Mouse (Mus musculus) myocyte (in vitro differentiated cells): ENCODE data around the gene Dpy19l1. TPM values are rescaled to one million over a fixed set of nuclear protein-coding genes. Genes with fewer than 3 reads are reported as not detected.

Source experiments
- H3K27me3 ChIP-seq: one replicate; pipeline ENCODE4 v1.6.1; 2011; ENCODE audit not compliant: control insufficient read depth, insufficient read depth, insufficient read length
- H3K36me3 ChIP-seq: one replicate; pipeline ENCODE4 v1.6.1; 2011; ENCODE audit not compliant: control insufficient read depth, insufficient read depth
- H3K4me2 ChIP-seq: one replicate; pipeline ENCODE4 v1.6.1; 2011; ENCODE audit warnings: low read depth, control low read depth
- H3K4me3 ChIP-seq: one replicate; pipeline ENCODE4 v1.5.1; 2011; ENCODE audit warnings: mild to moderate bottlenecking, control low read depth, moderate library complexity
- H3K79me2 ChIP-seq: one replicate; pipeline ENCODE4 v1.6.1; 2011; ENCODE audit not compliant: control insufficient read depth, insufficient read depth
- H3ac ChIP-seq: one replicate; pipeline ENCODE4 v1.6.1; 2011; ENCODE audit not compliant: control insufficient read depth, insufficient read length
- CEBPB ChIP-seq: IDR thresholded peaks from 2 replicates; pipeline ENCODE4 v1.6.1; 2011; ENCODE audit warnings: mild to moderate bottlenecking, moderate library complexity; ENCODE audit not compliant: poor library complexity, insufficient read depth, severe bottlenecking
- E2F4 ChIP-seq: IDR thresholded peaks from one replicate; pipeline ENCODE4 v1.6.1; 2011; ENCODE audit warnings: mild to moderate bottlenecking, control low read depth, moderate library complexity; ENCODE audit not compliant: insufficient read depth
- MAX ChIP-seq: IDR thresholded peaks from one replicate; pipeline ENCODE4 v1.6.1; 2011; ENCODE audit warnings: low read depth, mild to moderate bottlenecking, control low read depth
- MYOD1 ChIP-seq, 3 experiments: IDR thresholded peaks; one replicate each; pipeline ENCODE4 v1.6.1; 2011; ENCODE audit warnings: control low read depth in 2 of 3, low read depth in 2 of 3, mild to moderate bottlenecking in 2 of 3, moderate library complexity in 1 of 3; ENCODE audit not compliant: insufficient read length in 2 of 3, control insufficient read depth in 1 of 3
- MYOG ChIP-seq, 3 experiments: IDR thresholded peaks; one replicate each; pipeline ENCODE4 v1.6.1; 2011; ENCODE audit warnings: control low read depth in 2 of 3, low read depth in 2 of 3, mild to moderate bottlenecking in 2 of 3; ENCODE audit not compliant: insufficient read length in 2 of 3, control insufficient read depth in 1 of 3, insufficient read depth in 1 of 3
- POLR2A ChIP-seq: IDR thresholded peaks from one replicate; pipeline ENCODE4 v1.6.1; 2011; ENCODE audit warnings: low read depth, mild to moderate bottlenecking, control low read depth, moderate library complexity; ENCODE audit not compliant: insufficient read length
- POLR2AphosphoS2 ChIP-seq: IDR thresholded peaks from one replicate; pipeline ENCODE4 v1.6.1; 2011; ENCODE audit warnings: low read depth, control low read depth; ENCODE audit not compliant: insufficient read length
- REST ChIP-seq: IDR thresholded peaks from one replicate; pipeline ENCODE4 v1.6.1; 2011; ENCODE audit warnings: mild to moderate bottlenecking, control low read depth, moderate library complexity; ENCODE audit not compliant: insufficient read depth, insufficient read length
- SRF ChIP-seq: IDR thresholded peaks from one replicate; pipeline ENCODE4 v1.6.1; 2011; ENCODE audit warnings: low read depth; ENCODE audit not compliant: control insufficient read depth, insufficient read length
- TCF12 ChIP-seq: IDR thresholded peaks from one replicate; pipeline ENCODE4 v1.6.1; 2011; ENCODE audit warnings: mild to moderate bottlenecking, control low read depth; ENCODE audit not compliant: poor library complexity, insufficient read depth, severe bottlenecking
- TCF3 ChIP-seq: IDR thresholded peaks from one replicate; pipeline ENCODE4 v1.6.1; 2011; ENCODE audit warnings: low read depth, control low read depth; ENCODE audit not compliant: insufficient read length
- USF1 ChIP-seq: IDR thresholded peaks from one replicate; pipeline ENCODE4 v1.6.1; 2011; ENCODE audit warnings: low read depth, mild to moderate bottlenecking, control low read depth, moderate library complexity
- polyA plus RNA-seq: library from polyadenylated mRNA; unstranded; fragments of >200 nt; fragmentation: generic; extraction: Trizol; gene quantifications from one replicate; pipeline ENCODE4 v1.2.1, GENCODE M21; 2012; ENCODE audit warnings: missing spikeins

Gene Dpy19l1
- polyA plus RNA-seq, 1 experiment, result 17.3 TPM

GRCm38 (mm10) chr9:24421888-24422287 lies 81.1 kb downstream of the Dpy19l1 start:
- H3K4me2 ChIP-seq, result no peak overlapping the region
- TF ChIP-seq REST (no peak), POLR2A (no peak), MAX (no peak)
- no peaks in the 10 kb centered on the region for H3K79me2 ChIP-seq
- no peaks in the 10 kb centered on the region for H3K27me3 ChIP-seq
- no peak overlapping the region for H3K4me3 ChIP-seq
- H3ac ChIP-seq, result no peak overlapping the region
- H3K36me3 ChIP-seq, result peaks cover 11% of the 10 kb centered on the region

DNA sequence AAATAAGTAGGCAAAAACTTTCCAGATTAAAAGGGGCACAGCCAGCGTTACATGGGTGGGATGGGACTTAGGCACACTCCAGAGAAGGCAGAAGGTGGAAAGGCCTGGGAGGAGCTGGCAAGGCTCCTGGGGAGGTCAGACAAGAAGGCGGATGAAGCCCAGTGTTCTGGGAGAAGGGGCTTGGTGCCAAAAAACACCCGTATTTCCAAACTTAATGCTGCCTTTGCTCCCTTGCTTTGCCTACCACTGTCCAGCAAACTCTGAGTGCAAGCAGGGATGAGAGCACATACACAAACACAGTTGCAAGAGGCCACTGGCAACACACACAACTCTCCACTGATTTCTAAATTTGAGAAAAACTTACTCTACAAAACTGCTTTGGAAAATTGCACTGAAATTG lies 81.7 kb downstream of the Dpy19l1 start:
- Histone ChIP-seq H3K79me2 (no peaks in the 10 kb centered on the region), H3K27me3 (no peaks in the 10 kb centered on the region), H3K36me3 (peaks cover 11% of the 10 kb centered on the region), H3K4me2 (no peak overlapping the region), H3K4me3 (no peak overlapping the region), H3ac (no peak overlapping the region)
- no peak for TF ChIP-seq SRF
- no peak for TF ChIP-seq E2F4
- no peak for TF ChIP-seq CEBPB
- TF ChIP-seq POLR2A, result no peak
- no peak for TF ChIP-seq MYOD1 (IDR thresholded peaks at IDR 0.05; ENCODE audit: control insufficient read depth in 1 of 3, insufficient read length in 2 of 3, low read depth in 2 of 3)
- TF ChIP-seq MYOG (IDR thresholded peaks at IDR 0.05; ENCODE audit: control insufficient read depth in 1 of 3, insufficient read depth in 1 of 3, insufficient read length in 2 of 3, low read depth in 2 of 3), result no peak
- no peak for TF ChIP-seq TCF12
- no peak for TF ChIP-seq USF1
- TF ChIP-seq MAX, result no peak
- no peak for TF ChIP-seq TCF3
- no peak for TF ChIP-seq POLR2AphosphoS2
- TF ChIP-seq REST, result no peak

- Histone ChIP-seq H3K4me2 (no peak overlapping the region), H3ac (no peak overlapping the region), H3K79me2 (no peaks in the 10 kb centered on the region), H3K36me3 (peaks cover 11% of the 10 kb centered on the region), H3K27me3 (no peaks in the 10 kb centered on the region), H3K4me3 (no peak overlapping the region)
- no peak for TF ChIP-seq USF1
- TF ChIP-seq MYOD1 (IDR thresholded peaks at IDR 0.05; ENCODE audit: control insufficient read depth in 1 of 3, insufficient read length in 2 of 3, low read depth in 2 of 3), result no peak
- TF ChIP-seq MAX, result no peak
- TF ChIP-seq E2F4, result no peak
These were observed 82.8 kb downstream of the Dpy19l1 start for GRCm38 (mm10) chr9:24420144-24420543.

DNA sequence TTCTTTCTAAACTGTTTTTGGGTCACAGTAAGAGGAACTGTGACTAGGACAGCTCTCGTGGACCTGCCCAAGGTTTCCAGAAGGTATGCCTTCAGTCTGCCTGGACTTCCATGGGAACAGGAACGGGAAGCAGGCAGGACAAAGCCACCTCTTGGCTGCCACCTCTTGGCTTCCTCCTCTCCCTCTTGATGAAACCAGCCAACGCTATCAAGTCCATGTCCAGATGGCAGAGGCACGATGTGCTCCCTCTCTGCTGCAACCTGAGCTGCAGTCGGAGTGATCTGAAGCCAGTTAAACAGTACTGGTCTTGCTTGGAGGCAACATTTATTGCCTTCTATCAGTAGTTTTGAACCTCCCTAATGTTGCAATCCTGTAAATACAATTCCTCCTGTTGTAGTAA lies 84.7 kb downstream of the Dpy19l1 start:
- Histone ChIP-seq H3K27me3 (no peaks in the 10 kb centered on the region), H3K4me3 (no peak overlapping the region), H3K4me2 (no peak overlapping the region), H3K79me2 (no peaks in the 10 kb centered on the region), H3K36me3 (peaks cover 11% of the 10 kb centered on the region), H3ac (no peak overlapping the region)
- TF ChIP-seq MYOG (IDR thresholded peaks at IDR 0.05; ENCODE audit: control insufficient read depth in 1 of 3, insufficient read depth in 1 of 3, insufficient read length in 2 of 3, low read depth in 2 of 3) (no peak), TCF12 (no peak), USF1 (no peak), SRF (no peak), REST (no peak)

DNA sequence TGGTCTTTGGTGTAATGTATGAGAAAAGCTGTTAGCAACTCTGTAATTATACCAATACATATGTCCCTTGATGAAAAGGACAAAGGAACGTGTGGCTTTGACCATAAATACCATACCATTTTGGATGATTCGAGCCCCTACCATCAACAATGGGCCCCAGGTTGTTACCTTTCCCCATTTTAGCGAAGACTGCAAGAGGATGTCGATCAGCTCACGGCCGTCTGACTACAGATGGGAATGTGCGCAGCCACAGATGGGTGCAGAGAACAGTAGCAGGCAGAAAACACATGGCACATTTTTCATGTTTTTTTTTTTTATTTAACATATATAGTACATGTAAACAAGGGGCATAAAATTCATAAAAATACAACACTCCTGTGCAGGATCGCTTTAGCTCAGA lies 91.5 kb downstream of the Dpy19l1 start:
- Histone ChIP-seq H3K4me3 (no peak overlapping the region), H3ac (no peak overlapping the region), H3K36me3 (peaks cover 4% of the 10 kb centered on the region), H3K79me2 (no peaks in the 10 kb centered on the region), H3K27me3 (no peaks in the 10 kb centered on the region), H3K4me2 (no peak overlapping the region)
- no peak for TF ChIP-seq TCF12
- TF ChIP-seq MYOD1 (IDR thresholded peaks at IDR 0.05; ENCODE audit: control insufficient read depth in 1 of 3, insufficient read length in 2 of 3, low read depth in 2 of 3), result no peak
- no peak for TF ChIP-seq USF1
- no peak for TF ChIP-seq MAX
- TF ChIP-seq REST, result no peak
- no peak for TF ChIP-seq E2F4
- TF ChIP-seq SRF, result no peak
- no peak for TF ChIP-seq TCF3
- TF ChIP-seq CEBPB, result no peak
- no peak for TF ChIP-seq POLR2AphosphoS2
- no peak for TF ChIP-seq POLR2A
- TF ChIP-seq MYOG (IDR thresholded peaks at IDR 0.05; ENCODE audit: control insufficient read depth in 1 of 3, insufficient read depth in 1 of 3, insufficient read length in 2 of 3, low read depth in 2 of 3), result no peak
